ENCODE assay signal across 7 mouse cellular contexts in genomic region chr16:33379219-33379943, GRCm38 (mm10). TPM values are rescaled to one million over a fixed set of nuclear protein-coding genes. Genes with fewer than 3 reads are reported as not detected.
A peak's percentile ranks its signal among the peaks of the same experiment; 100 is the strongest.
DNase-seq lines count a peak whose midpoint lies in the region; ATAC-seq and TF ChIP-seq lines count a peak whose summit lies in the region.

No protein-coding gene starts in this region.

- peak overlapping the region; percentile 95 for H3K4me2 ChIP-seq in forebrain, embryonic 13.5 days

- TF ChIP-seq CTCF in thymus, adult 2 months (IDR thresholded peaks at IDR 0.05; ENCODE audit: borderline replicate concordance, control insufficient read depth, extremely low read depth, insufficient read depth, low read length, poor library complexity), result no peak

- no peak for ATAC-seq in forebrain, embryonic 13.5 days

- peak overlapping the region; percentile 98; the same call in 1 of the 2 replicates for H3K9ac ChIP-seq in forebrain, embryonic 13.5 days

- no peak overlapping the region for H3K4me3 ChIP-seq in thymus, adult 2 months (ENCODE audit: control insufficient read depth, insufficient read depth, low read length)
- peak overlapping the region; percentile 91 for H3K4me3 ChIP-seq in forebrain, embryonic 13.5 days
- peak overlapping the region; percentile 72 for H3K4me3 ChIP-seq in limb, embryonic 10.5 days

- H3K36me3 ChIP-seq in thymus, adult 2 months (ENCODE audit: control insufficient read depth, insufficient read depth, low read length), result no peaks in the 10 kb centered on the region
- 0 out of 2 replicates have a peak, but pooled peaks cover 3% of the 10 kb centered on the region for H3K36me3 ChIP-seq in forebrain, embryonic 13.5 days (ENCODE audit: poor library complexity, severe bottlenecking)
- peaks cover 8% of the 10 kb centered on the region for H3K36me3 ChIP-seq in limb, embryonic 10.5 days
- H3K36me3 ChIP-seq in splenic B cell, adult 2 months (ENCODE audit: control insufficient read depth, insufficient read depth, low read length, poor library complexity, severe bottlenecking), result no peaks in the 10 kb centered on the region

- no peak overlapping the region; the same call in 1 of the 2 replicates for H3K27ac ChIP-seq in thymus, adult 2 months (ENCODE audit: control insufficient read depth, insufficient read depth, low read length)
- H3K27ac ChIP-seq in forebrain, embryonic 13.5 days, result peak overlapping the region; percentile 96
- peak overlapping the region; percentile 96 for H3K27ac ChIP-seq in limb, embryonic 10.5 days

- no peak for TF ChIP-seq POLR2A in thymus, adult 2 months (IDR thresholded peaks at IDR 0.05; ENCODE audit: control insufficient read depth, extremely low read depth, insufficient read depth, low read length, poor library complexity)

- peak; percentile 23 for DNase-seq in thymus, postnatal 14 days
- no peak for DNase-seq in thymus, adult 2 months
- DNase-seq in limb, embryonic 10.5 days (ENCODE audit: low spot score), result no peak
- DNase-seq in splenic B cell, adult 2 months (ENCODE audit: low read depth, low spot score), result peak; percentile 30
- no peak for DNase-seq in gastrocnemius, postnatal 4 days (ENCODE audit: low spot score in 2 of 2)
- DNase-seq in adrenal gland, postnatal 36 days, result no peak

- H3K4me1 ChIP-seq in thymus, adult 2 months (replicated peaks; ENCODE audit: control insufficient read depth, insufficient read depth, low read length), result peaks cover 9% of the 10 kb centered on the region
- peaks cover 33% of the 10 kb centered on the region for H3K4me1 ChIP-seq in forebrain, embryonic 13.5 days
- peaks cover 16% of the 10 kb centered on the region for H3K4me1 ChIP-seq in limb, embryonic 10.5 days

- no peaks in the 10 kb centered on the region for H3K27me3 ChIP-seq in thymus, adult 2 months (ENCODE audit: control insufficient read depth, insufficient read depth, low read length)
- H3K27me3 ChIP-seq in forebrain, embryonic 13.5 days, result no peaks in the 10 kb centered on the region
- no peaks in the 10 kb centered on the region for H3K27me3 ChIP-seq in limb, embryonic 10.5 days (ENCODE audit: low read depth, poor library complexity, severe bottlenecking)
- no peaks in the 10 kb centered on the region for H3K27me3 ChIP-seq in splenic B cell, adult 2 months (ENCODE audit: control insufficient read depth, insufficient read depth, low read length, poor library complexity, severe bottlenecking)

- WGBS in thymus, adult 2 months, result 30% methylated on average over 6 of the region's 6 CpGs
- 40% methylated on average over 6 of the region's 6 CpGs for WGBS in forebrain, embryonic 13.5 days
- WGBS in limb, embryonic 10.5 days, result 81% methylated on average over 6 of the region's 6 CpGs

- H3K9me3 ChIP-seq in forebrain, embryonic 13.5 days (replicated peaks), result no peaks in the 10 kb centered on the region
- no peaks in the 10 kb centered on the region for H3K9me3 ChIP-seq in limb, embryonic 10.5 days (replicated peaks)

RNA-seq across cellular contexts. Expression of gene Zfp148, which starts 1.3 kb away (rescaled TPM):
- polyA plus RNA-seq in thymus, adult 2 months (2012; rRNA removed), result 22.5 and 23.4 TPM in 2 replicates
- 66.6 and 66.7 TPM in 2 replicates for polyA plus RNA-seq in forebrain, embryonic 13.5 days (2015; fragmentation: Nextera tagmentation; extraction: Ambion mirVana)
- 44.2 and 49.2 TPM in 2 replicates for polyA plus RNA-seq in limb, embryonic 10.5 days (2016; fragmentation: Nextera tagmentation; extraction: Ambion mirVana)
- 10 to 100 TPM; 48.7 to 51.5 TPM for total RNA-seq in gastrocnemius, postnatal 4 days (2021)
- 10 to 100 TPM; 71.1 TPM for total RNA-seq in adrenal gland, postnatal 36 days (2021)

Comparison
In these comparisons a context has a peak if more than half of its experiments do, and no peak if none do; other contexts are left out.
1. DNase-seq: peak in thymus, postnatal 14 days (single experiment) and splenic B cell, adult 2 months (single experiment); none in thymus, adult 2 months (single experiment), limb, embryonic 10.5 days (single experiment), gastrocnemius, postnatal 4 days (0 of 2) and adrenal gland, postnatal 36 days (0 of 2).